In genomic region chr2:13556239-13556638, GRCm38 (mm10) we compare ENCODE assay signal across 13 mouse cellular contexts.
"Had no signal": no experiment of that assay in that cellular context is flagged by ENCODE, and none has a peak within 500 bp of the region (broad histone marks: within the 10 kb centered on the region; RNA-seq: fewer than 3 reads in every experiment).

No protein-coding gene starts in this region.

- H3K4me2 ChIP-seq: limb, embryonic 12.5 days; liver, embryonic 12.5 days; lung, embryonic 15.5 days; midbrain, embryonic 13.5 days; neural tube, embryonic 15.5 days; stomach, embryonic 15.5 days had no signal

- DNase-seq: kidney, adult 2 months; kidney, postnatal 36 days; layer of hippocampus, adult 9-11 months; layer of hippocampus, postnatal 36 days; right cerebral cortex, postnatal 14 days; thymus, adult 2 months had no signal

- H3K4me1 ChIP-seq: limb, embryonic 12.5 days; midbrain, embryonic 13.5 days; neural tube, embryonic 15.5 days; stomach, embryonic 15.5 days had no signal

- H3K9me3 ChIP-seq: limb, embryonic 12.5 days; liver, embryonic 12.5 days; lung, embryonic 15.5 days; midbrain, embryonic 13.5 days; neural tube, embryonic 15.5 days; stomach, embryonic 15.5 days had no signal

- H3K36me3 ChIP-seq: limb, embryonic 12.5 days; liver, embryonic 12.5 days; lung, embryonic 15.5 days; midbrain, embryonic 13.5 days; neural tube, embryonic 15.5 days; stomach, embryonic 15.5 days had no signal

- H3K4me3 ChIP-seq: limb, embryonic 12.5 days; liver, embryonic 12.5 days; lung, embryonic 15.5 days; midbrain, embryonic 13.5 days; neural tube, embryonic 15.5 days; stomach, embryonic 15.5 days had no signal

- H3K27me3 ChIP-seq: limb, embryonic 12.5 days; lung, embryonic 15.5 days; midbrain, embryonic 13.5 days; neural tube, embryonic 15.5 days; stomach, embryonic 15.5 days had no signal

- H3K27ac ChIP-seq: kidney, postnatal 0 days; limb, embryonic 12.5 days; liver, embryonic 12.5 days; lung, embryonic 15.5 days; midbrain, embryonic 13.5 days; neural tube, embryonic 15.5 days; stomach, embryonic 15.5 days had no signal

- ATAC-seq: liver, embryonic 12.5 days; midbrain, embryonic 13.5 days had no signal

- H3K9ac ChIP-seq: limb, embryonic 12.5 days; liver, embryonic 12.5 days; lung, embryonic 15.5 days; midbrain, embryonic 13.5 days; neural tube, embryonic 15.5 days; stomach, embryonic 15.5 days had no signal
